Mouse (Mus musculus): ENCODE measurements around the gene Gm5089. TPM values are rescaled to one million over a fixed set of nuclear protein-coding genes. Genes with fewer than 3 reads are reported as not detected.

Gm5089 gene
- polyA plus RNA-seq, 1 experiment, result not detected

DNA sequence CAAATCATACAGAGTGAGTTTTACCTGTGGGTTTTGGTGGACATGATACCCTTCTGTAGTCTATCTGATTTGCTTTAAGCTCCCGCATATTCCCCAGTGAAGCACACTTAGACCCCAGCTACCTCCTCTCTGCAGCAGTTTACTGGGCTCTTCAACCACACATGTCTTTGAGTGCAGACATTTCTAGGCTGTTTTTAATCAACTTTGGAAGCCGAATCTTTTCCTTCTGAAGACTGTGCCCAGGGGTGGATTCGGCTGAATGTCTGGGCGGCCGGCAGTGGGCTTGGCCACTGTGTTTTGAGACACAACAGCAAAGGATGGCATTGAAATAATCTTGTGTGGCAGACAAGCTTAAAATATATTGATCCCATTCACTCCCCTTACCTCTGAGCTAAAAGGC, 36.5 kb upstream of the Gm5089 start:
- Histone ChIP-seq H3K27me3 (replicated peaks; ENCODE audit: control insufficient read depth, insufficient read depth, low read length) (peaks cover 6% of the 10 kb centered on the region), H3K4me1 (ENCODE audit: control insufficient read depth, insufficient read depth, low read length) (no peaks in the 10 kb centered on the region), H3K27ac (ENCODE audit: insufficient read depth, low read depth, low read length) (no peak overlapping the region), H3K36me3 (ENCODE audit: control insufficient read depth, insufficient read depth, low read length) (no peaks in the 10 kb centered on the region), H3K4me3 (ENCODE audit: insufficient read depth, low read depth, low read length) (no peak overlapping the region)
- TF ChIP-seq POLR2A (IDR thresholded peaks at IDR 0.05; ENCODE audit: low read depth, low read length), result no peak
- TF ChIP-seq CTCF (conservative IDR thresholded peaks at IDR 0.05; ENCODE audit: insufficient read depth, insufficient read length, low read depth, low read length), result no peak
- WGBS, result 12% methylated on average over 5 of the region's 5 CpGs
- no peak for DNase-seq

DNA sequence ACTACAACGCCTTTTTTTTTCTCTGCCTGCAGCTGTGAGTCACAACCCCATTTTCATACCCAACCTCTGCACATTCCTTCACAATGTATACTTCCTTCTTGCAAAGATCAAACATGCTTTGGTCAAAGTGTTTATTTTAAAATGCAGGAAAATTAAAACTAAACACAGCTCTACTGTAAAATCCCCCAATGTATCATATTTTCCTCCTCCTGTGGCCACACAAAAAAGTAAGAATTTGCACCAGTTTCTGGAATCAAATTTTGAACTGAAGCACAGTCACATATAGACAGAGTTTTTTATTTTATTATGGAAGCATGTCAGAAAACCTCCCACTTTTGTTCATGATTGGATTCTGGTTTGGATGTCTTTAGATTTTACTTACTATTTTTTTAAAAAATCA, 35.7 kb upstream of the Gm5089 start:
- TF ChIP-seq POLR2A (IDR thresholded peaks at IDR 0.05; ENCODE audit: low read depth, low read length), result no peak
- DNase-seq, result no peak
- H3K4me1 ChIP-seq (ENCODE audit: control insufficient read depth, insufficient read depth, low read length), result no peaks in the 10 kb centered on the region
- peaks cover 6% of the 10 kb centered on the region for H3K27me3 ChIP-seq (replicated peaks; ENCODE audit: control insufficient read depth, insufficient read depth, low read length)
- H3K36me3 ChIP-seq (ENCODE audit: control insufficient read depth, insufficient read depth, low read length), result no peaks in the 10 kb centered on the region
- H3K4me3 ChIP-seq (ENCODE audit: insufficient read depth, low read depth, low read length), result no peak overlapping the region
- 3% methylated on average over 1 of the region's 1 CpGs for whole genome bisulfite sequencing
- no peak overlapping the region for H3K27ac ChIP-seq (ENCODE audit: insufficient read depth, low read depth, low read length)

DNA sequence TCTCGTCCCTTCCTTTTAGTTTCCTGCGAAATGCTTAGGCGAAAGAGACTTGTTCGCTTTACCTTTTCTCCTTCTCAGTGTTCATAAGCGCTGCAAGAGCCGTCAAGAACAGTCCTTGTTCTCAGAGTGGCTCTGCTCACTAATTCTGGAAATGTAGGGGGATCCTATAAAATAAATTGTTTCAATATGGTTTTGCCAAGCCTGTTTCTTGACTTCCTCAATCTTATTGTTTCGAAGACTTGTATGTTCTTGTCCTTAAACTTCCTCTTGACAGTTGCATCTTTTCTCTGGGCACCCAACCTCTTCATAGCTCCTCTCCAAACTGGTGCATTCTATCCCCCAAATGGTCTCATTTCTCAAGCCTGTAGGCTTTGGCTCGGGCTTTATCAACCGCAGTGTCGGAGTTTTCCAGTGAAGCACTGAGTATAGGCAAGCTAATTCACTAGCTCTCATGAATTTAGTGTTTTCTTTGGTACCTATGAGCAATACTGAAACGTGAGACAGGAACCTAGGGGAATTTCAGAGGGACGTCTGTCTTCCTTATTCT, 34.8 kb upstream of the Gm5089 start:
- no peaks in the 10 kb centered on the region for H3K36me3 ChIP-seq (ENCODE audit: control insufficient read depth, insufficient read depth, low read length)
- H3K4me1 ChIP-seq (ENCODE audit: control insufficient read depth, insufficient read depth, low read length), result no peaks in the 10 kb centered on the region
- H3K27me3 ChIP-seq (replicated peaks; ENCODE audit: control insufficient read depth, insufficient read depth, low read length), result peaks cover 9% of the 10 kb centered on the region
- H3K4me3 ChIP-seq (ENCODE audit: insufficient read depth, low read depth, low read length), result no peak overlapping the region
- TF ChIP-seq CTCF (conservative IDR thresholded peaks at IDR 0.05; ENCODE audit: insufficient read depth, insufficient read length, low read depth, low read length), result no peak
- no peak for TF ChIP-seq POLR2A (IDR thresholded peaks at IDR 0.05; ENCODE audit: low read depth, low read length)
- 8% methylated on average over 12 of the region's 12 CpGs for WGBS
- H3K27ac ChIP-seq (ENCODE audit: insufficient read depth, low read depth, low read length), result no peak overlapping the region
- DNase-seq, result no peak

DNA sequence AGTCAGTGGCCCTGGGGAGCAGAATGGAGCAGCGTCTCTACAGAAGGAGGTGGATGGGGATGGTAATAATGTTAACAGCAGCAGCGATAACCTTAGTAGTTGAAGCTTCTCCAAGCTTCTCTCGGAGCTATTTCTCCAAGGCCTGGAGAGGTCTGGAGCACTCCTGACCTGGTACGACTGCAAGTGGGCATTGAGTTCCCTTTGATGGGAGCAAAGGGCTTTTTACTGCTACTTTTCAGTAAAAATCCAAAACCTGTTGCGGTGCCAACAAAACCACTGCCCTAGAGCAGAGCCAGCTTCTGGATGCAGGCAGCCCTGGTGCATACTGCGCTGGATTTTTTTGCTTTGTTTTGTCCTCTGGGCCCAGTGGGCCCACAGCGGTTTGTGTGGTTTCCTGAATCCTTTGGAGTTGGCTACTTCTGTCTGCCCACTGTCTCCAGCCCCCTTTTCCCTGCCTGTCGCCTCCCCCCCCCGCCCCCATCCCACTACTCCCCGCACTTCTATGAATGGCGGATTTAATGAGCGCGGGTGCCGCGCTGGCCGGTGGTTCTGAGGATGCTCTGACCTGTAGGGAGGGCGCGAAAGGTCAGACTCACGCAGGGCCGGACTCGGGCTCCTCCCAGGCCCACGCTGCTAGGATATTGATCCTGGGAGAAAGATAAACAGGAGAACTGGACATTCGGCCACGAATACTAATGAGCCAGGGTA, 34.1 kb upstream of the Gm5089 start:
- no peak overlapping the region for H3K4me3 ChIP-seq (ENCODE audit: insufficient read depth, low read depth, low read length)
- no peak for DNase-seq
- no peak overlapping the region for H3K27ac ChIP-seq (ENCODE audit: insufficient read depth, low read depth, low read length)
- H3K36me3 ChIP-seq (ENCODE audit: control insufficient read depth, insufficient read depth, low read length), result no peaks in the 10 kb centered on the region
- H3K27me3 ChIP-seq (replicated peaks; ENCODE audit: control insufficient read depth, insufficient read depth, low read length), result peaks cover 6% of the 10 kb centered on the region
- H3K4me1 ChIP-seq (ENCODE audit: control insufficient read depth, insufficient read depth, low read length), result no peaks in the 10 kb centered on the region
- TF ChIP-seq CTCF (conservative IDR thresholded peaks at IDR 0.05; ENCODE audit: insufficient read depth, insufficient read length, low read depth, low read length) (no peak), POLR2A (IDR thresholded peaks at IDR 0.05; ENCODE audit: low read depth, low read length) (no peak)
- 5% methylated on average over 24 of the region's 24 CpGs for WGBS

DNA sequence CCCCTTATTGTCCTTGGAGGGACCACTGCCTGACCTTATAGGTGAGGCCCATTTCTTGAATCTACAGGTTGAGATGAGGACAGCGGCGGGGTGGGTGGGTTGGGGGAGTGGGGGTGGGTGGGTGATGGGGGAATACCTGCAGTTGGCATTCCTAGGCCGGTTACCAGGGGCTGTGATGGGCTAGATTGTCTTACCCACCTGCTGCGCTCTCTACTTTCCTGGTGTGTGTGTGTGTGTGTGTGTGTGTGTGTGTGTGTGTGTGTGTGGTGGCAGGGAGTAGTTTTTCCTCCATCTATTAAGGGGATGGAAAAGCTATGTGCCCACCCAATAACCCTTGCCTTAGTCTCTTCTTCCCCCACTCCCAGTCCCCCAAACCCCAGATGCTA, 33.5 kb upstream of the Gm5089 start:
- no peaks in the 10 kb centered on the region for H3K4me1 ChIP-seq (ENCODE audit: control insufficient read depth, insufficient read depth, low read length)
- H3K27ac ChIP-seq (ENCODE audit: insufficient read depth, low read depth, low read length), result no peak overlapping the region
- TF ChIP-seq POLR2A (IDR thresholded peaks at IDR 0.05; ENCODE audit: low read depth, low read length) (no peak), CTCF (conservative IDR thresholded peaks at IDR 0.05; ENCODE audit: insufficient read depth, insufficient read length, low read depth, low read length) (no peak)
- no peak for DNase-seq
- WGBS, result 10% methylated on average over 4 of the region's 4 CpGs
- H3K27me3 ChIP-seq (replicated peaks; ENCODE audit: control insufficient read depth, insufficient read depth, low read length), result peaks cover 6% of the 10 kb centered on the region
- H3K36me3 ChIP-seq (ENCODE audit: control insufficient read depth, insufficient read depth, low read length), result no peaks in the 10 kb centered on the region
- H3K4me3 ChIP-seq (ENCODE audit: insufficient read depth, low read depth, low read length), result no peak overlapping the region

DNA sequence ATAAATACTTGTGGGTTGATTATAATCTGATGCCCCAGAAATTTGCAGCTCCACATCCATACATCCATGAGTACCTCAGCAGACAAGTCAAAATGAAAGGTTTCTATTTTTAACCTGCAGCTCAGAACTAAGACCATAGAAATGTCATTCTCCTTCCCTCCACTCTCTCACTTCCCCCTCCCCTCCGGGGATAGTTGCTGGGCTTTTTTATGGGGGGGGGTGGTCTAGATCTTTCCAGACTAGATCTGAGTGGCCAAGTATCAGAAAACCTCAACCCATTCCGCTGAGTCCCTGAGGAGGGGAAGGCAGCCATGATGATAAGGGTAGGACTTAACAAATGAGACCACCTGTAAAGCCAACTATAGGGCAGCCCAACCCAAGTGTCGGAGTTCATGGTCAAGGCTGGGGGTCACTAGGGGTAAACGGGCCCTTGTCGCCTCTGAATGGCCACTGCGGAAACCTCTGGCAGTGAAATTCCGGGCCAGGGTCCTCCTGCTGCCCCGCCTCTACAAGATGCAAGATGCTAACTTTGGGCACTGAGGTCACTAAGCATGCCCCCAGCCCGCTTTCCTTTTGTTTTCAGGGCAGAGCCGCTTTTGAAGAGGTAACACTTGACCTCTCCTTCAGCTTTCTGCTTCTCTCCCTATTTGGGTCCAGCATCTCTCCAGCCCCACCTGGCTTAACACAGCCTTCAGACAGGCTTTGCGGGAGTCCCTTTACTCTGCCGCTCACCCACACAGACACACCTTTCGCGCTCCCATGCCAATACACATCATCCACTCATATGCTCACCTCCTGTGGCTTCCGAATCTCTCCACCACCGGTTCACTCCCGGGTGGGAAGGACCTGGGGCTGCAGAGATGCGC, 32.9 kb upstream of the Gm5089 start:
- no peak overlapping the region for H3K27ac ChIP-seq (ENCODE audit: insufficient read depth, low read depth, low read length)
- no peak for TF ChIP-seq CTCF (conservative IDR thresholded peaks at IDR 0.05; ENCODE audit: insufficient read depth, insufficient read length, low read depth, low read length)
- TF ChIP-seq POLR2A (IDR thresholded peaks at IDR 0.05; ENCODE audit: low read depth, low read length), result no peak
- H3K27me3 ChIP-seq (replicated peaks; ENCODE audit: control insufficient read depth, insufficient read depth, low read length), result peaks cover 9% of the 10 kb centered on the region
- no peaks in the 10 kb centered on the region for H3K36me3 ChIP-seq (ENCODE audit: control insufficient read depth, insufficient read depth, low read length)
- no peak for DNase-seq
- no peak overlapping the region for H3K4me3 ChIP-seq (ENCODE audit: insufficient read depth, low read depth, low read length)
- H3K4me1 ChIP-seq (ENCODE audit: control insufficient read depth, insufficient read depth, low read length), result no peaks in the 10 kb centered on the region
- 5% methylated on average over 18 of the region's 18 CpGs for WGBS

DNA sequence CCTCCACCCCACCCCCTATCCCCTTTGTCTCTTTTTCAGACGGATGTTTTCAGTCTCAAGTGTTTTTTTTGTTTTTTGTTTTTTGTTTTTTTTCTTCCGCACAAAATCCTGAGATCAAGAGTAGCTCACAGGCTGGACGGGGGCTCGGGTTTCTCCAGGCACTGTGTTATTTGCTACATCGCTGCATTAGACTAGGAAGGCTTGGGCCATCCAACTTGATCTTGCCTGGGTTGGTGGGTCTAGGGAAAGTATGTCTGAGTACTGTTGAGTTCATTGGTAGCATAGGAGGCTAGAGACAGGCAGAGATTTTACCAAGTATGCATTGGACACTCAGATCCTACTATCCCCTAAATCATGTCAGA, 32.1 kb upstream of the Gm5089 start:
- H3K4me1 ChIP-seq (ENCODE audit: control insufficient read depth, insufficient read depth, low read length), result no peaks in the 10 kb centered on the region
- H3K27me3 ChIP-seq (replicated peaks; ENCODE audit: control insufficient read depth, insufficient read depth, low read length), result peaks cover 11% of the 10 kb centered on the region
- DNase-seq, result no peak
- H3K36me3 ChIP-seq (ENCODE audit: control insufficient read depth, insufficient read depth, low read length), result no peaks in the 10 kb centered on the region
- H3K4me3 ChIP-seq (ENCODE audit: insufficient read depth, low read depth, low read length), result no peak overlapping the region
- WGBS, result 12% methylated on average over 5 of the region's 5 CpGs
- no peak for TF ChIP-seq CTCF (conservative IDR thresholded peaks at IDR 0.05; ENCODE audit: insufficient read depth, insufficient read length, low read depth, low read length)
- no peak overlapping the region for H3K27ac ChIP-seq (ENCODE audit: insufficient read depth, low read depth, low read length)

Measured in kidney, adult 2 months (tissue).